Mouse (Mus musculus): Measurements from ENCODE around the gene Itgal. TPM values are rescaled to one million over a fixed set of nuclear protein-coding genes. Genes with fewer than 3 reads are reported as not detected.
"Not testable (repeated sequence)": the region's sequence is repeated elsewhere in the genome, so short reads cannot be mapped to it uniquely, and the experiment has no call there.

Gene Itgal
- polyA plus RNA-seq, 1 experiment from 2014 or later = 6.3 TPM

DNA sequence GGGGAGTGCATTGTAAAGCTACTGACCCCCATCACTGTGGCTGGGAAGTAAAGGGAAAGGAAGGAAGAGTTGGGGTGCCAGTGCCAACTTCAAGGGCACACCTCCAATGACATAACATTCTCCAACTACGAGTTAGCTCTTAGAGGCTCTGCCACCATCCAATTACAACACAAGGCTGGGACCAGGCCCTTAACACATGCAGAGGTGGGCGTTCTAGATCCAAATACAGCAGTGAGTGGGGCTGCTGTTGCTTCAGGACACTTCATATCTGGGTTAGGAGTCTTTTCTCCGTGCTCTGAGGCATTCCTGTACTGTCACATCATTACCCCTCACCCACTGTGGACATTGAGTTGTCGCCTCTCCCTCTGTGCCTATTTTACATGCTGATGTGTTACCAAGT, 25.0 kb downstream of the Itgal start:
- H3K4me2 ChIP-seq = no peak overlapping the region
- no peak overlapping the region for H3K27ac ChIP-seq
- H3K4me3 ChIP-seq = no peak overlapping the region
- H3K4me1 ChIP-seq = no peaks in the 10 kb centered on the region
- no peak for ATAC-seq
- no peaks in the 10 kb centered on the region for H3K27me3 ChIP-seq (replicated peaks)
- no peak overlapping the region for H3K9ac ChIP-seq
- H3K36me3 ChIP-seq = no peaks in the 10 kb centered on the region
- H3K9me3 ChIP-seq (replicated peaks) = no peaks in the 10 kb centered on the region
- 48% methylated on average over 4 of the region's 4 CpGs for WGBS (ENCODE audit: insufficient replicate concordance)

DNA sequence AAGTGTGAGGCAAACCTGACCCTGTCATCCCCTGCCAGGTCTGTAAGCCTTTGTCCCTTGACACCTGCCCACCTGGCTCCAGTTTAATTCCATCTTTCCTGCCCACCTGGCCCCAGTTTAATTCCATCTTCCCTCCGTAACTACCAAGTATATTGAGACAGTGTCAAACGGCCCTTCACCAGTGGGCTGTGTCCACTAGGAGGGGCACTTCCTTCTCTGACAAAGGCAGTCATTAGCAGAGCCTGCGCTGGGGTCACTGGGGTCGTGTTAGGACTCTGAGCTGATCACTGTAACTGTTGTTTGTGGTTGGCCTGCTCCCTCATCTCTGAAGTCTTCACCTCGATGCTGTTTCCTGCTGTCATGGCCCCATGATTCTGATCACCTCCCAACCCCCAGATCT, 26.0 kb downstream of the Itgal start:
- no peak overlapping the region for H3K9ac ChIP-seq
- H3K27ac ChIP-seq = no peak overlapping the region
- H3K36me3 ChIP-seq = no peaks in the 10 kb centered on the region
- no peaks in the 10 kb centered on the region for H3K27me3 ChIP-seq (replicated peaks)
- no peak overlapping the region for H3K4me3 ChIP-seq
- ATAC-seq = no peak
- H3K4me1 ChIP-seq = no peaks in the 10 kb centered on the region
- no peak overlapping the region for H3K4me2 ChIP-seq
- H3K9me3 ChIP-seq (replicated peaks) = no peaks in the 10 kb centered on the region
- 45% methylated on average over 5 of the region's 5 CpGs for WGBS (ENCODE audit: insufficient replicate concordance)

DNA sequence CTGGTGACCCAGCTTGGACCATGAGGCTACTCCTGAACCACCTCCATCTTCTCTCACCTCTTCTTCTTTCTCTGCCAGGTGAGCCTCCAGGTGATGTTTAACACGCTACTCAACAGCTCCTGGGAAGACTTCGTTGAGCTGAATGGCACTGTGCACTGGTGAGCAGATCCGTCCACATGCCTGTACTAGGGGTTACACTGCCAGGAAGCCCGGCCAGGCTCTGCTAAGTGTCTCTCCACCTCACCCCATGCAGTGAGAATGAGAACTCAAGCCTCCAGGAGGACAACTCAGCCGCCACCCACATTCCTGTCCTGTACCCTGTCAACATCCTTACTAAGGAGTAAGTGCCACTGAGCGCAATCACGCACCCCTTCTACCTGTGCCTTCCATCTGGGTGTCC, 28.9 kb downstream of the Itgal start:
- Histone ChIP-seq H3K4me3 (no peak overlapping the region), H3K36me3 (no peaks in the 10 kb centered on the region), H3K9me3 (replicated peaks) (no peaks in the 10 kb centered on the region), H3K4me1 (no peaks in the 10 kb centered on the region), H3K9ac (no peak overlapping the region), H3K4me2 (no peak overlapping the region), H3K27me3 (replicated peaks) (no peaks in the 10 kb centered on the region), H3K27ac (no peak overlapping the region)
- ATAC-seq = no peak
- 77% methylated on average over 7 of the region's 7 CpGs for WGBS (ENCODE audit: insufficient replicate concordance)

DNA sequence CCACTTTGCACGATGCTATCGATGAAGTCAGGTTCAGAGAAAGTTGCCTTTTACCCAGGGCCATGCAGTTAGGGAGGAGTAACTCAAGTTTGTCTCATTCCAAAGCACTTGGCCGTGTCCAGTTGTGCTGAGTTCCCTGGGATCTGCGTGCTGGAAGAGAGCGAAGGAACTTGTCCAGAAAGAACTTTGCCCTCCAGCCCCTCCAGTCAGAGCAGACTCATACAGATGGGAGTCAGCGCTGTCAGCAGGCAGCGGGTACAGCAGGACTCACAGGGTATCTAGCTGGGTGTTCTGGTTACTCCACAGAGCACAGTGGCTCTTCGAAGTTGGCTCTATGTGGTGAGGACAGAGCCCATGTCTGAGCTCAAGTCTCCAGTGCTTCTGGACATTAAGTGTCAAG, 29.5 kb downstream of the Itgal start:
- Histone ChIP-seq H3K4me1 (no peaks in the 10 kb centered on the region), H3K27ac (no peak overlapping the region), H3K9ac (no peak overlapping the region), H3K36me3 (no peaks in the 10 kb centered on the region), H3K4me3 (no peak overlapping the region), H3K9me3 (replicated peaks) (no peaks in the 10 kb centered on the region), H3K4me2 (no peak overlapping the region), H3K27me3 (replicated peaks) (no peaks in the 10 kb centered on the region)
- no peak for ATAC-seq
- WGBS (ENCODE audit: insufficient replicate concordance) = 76% methylated on average over 8 of the region's 8 CpGs

DNA sequence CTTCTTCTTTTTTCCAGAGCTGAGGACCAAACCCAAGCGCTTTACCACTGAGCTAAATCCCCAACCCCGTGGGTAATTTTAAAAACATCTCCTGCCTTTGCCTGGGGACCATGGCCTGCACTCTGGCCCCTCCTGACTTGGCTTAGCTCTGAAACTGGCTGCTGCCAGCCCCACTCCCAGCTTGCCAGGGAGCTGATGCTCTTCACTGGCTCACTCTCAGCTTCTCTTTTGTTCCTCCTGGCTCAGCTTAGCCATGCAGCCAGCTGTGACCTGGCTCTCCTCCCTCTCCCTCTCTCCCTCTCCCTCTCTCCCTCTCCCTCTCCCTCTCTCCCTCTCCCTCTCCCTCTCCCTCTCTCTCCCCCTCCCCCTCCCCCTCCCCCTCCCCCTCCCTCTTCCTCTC, 30.6 kb downstream of the Itgal start:
- Histone ChIP-seq H3K4me3 (no peak overlapping the region), H3K9ac (no peak overlapping the region), H3K27ac (no peak overlapping the region), H3K9me3 (replicated peaks) (no peaks in the 10 kb centered on the region), H3K27me3 (replicated peaks) (no peaks in the 10 kb centered on the region), H3K4me1 (no peaks in the 10 kb centered on the region), H3K4me2 (no peak overlapping the region), H3K36me3 (no peaks in the 10 kb centered on the region)
- no peak for ATAC-seq
- 56% methylated on average over 2 of the region's 2 CpGs for WGBS (ENCODE audit: insufficient replicate concordance)

DNA sequence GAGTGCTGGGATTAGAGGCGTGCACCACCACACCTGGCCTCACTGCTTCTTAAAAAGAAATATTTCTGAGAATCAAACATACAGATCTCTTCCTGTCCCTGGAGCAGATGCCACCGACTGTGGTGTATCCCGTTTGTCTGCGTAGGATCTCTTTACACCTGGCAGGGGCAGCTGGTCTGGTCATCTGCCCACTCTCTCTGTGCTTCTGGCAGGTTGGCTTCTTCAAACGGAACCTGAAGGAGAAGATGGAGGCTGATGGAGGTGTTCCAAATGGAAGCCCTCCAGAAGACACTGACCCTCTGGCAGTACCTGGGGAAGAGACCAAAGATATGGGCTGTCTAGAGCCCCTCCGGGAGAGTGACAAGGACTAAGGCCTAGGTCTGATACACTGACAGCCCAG, 37.2 kb downstream of the Itgal start:
- no peak overlapping the region for H3K4me2 ChIP-seq
- no peak overlapping the region for H3K4me3 ChIP-seq
- H3K9me3 ChIP-seq (replicated peaks) = no peaks in the 10 kb centered on the region
- no peak overlapping the region for H3K27ac ChIP-seq
- H3K9ac ChIP-seq = no peak overlapping the region
- no peaks in the 10 kb centered on the region for H3K4me1 ChIP-seq
- ATAC-seq = no peak
- no peaks in the 10 kb centered on the region for H3K27me3 ChIP-seq (replicated peaks)
- H3K36me3 ChIP-seq = no peaks in the 10 kb centered on the region
- 78% methylated on average over 6 of the region's 6 CpGs for WGBS (ENCODE audit: insufficient replicate concordance)

DNA sequence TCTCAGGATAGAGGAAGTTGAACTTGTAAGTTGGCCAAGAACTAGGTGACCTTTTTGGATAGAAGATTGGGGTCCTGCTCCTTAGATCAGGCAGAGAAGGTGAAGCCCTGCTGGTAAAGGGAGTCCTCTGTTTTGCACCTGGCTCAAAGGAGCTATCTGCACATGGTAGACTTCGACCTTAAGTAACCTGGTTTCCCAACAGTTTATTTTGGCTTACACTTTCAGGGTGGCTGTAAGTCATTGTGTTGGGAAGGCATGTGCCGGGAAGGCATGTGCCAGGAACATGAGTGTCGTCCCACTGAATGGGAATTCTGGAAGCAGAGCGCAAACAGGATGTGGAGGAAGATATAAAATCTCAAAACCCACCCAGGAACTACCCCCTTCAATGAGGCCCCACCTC, 39.5 kb downstream of the Itgal start:
- H3K27ac ChIP-seq = no peak overlapping the region
- no peak overlapping the region for H3K9ac ChIP-seq
- no peaks in the 10 kb centered on the region for H3K36me3 ChIP-seq
- H3K9me3 ChIP-seq (replicated peaks) = no peaks in the 10 kb centered on the region
- ATAC-seq = no peak
- H3K27me3 ChIP-seq (replicated peaks) = no peaks in the 10 kb centered on the region
- WGBS (ENCODE audit: insufficient replicate concordance) = 65% methylated on average over 4 of the region's 4 CpGs
- H3K4me1 ChIP-seq = no peaks in the 10 kb centered on the region
- H3K4me3 ChIP-seq = no peak overlapping the region
- H3K4me2 ChIP-seq = no peak overlapping the region

DNA sequence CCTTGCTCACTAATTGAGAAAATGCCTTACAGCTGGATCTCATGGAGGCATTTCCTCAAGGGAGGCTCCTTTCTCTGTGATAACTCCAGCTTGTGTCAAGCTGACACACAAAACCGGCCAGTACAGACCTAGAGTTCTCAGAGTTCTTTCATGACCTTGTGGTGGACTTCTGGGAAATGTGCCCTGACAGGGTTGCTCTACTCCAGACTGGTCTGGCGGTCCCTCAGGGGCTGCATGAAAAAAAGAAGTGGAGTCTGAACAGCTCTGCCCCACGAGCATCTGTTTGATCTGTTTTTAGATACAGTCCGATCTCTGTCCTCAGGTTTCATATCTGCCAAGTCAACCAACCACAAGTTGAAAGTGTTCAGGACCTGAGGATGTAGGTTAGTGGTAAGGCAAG, 41.6 kb downstream of the Itgal start:
- Histone ChIP-seq H3K4me2 (no peak overlapping the region), H3K27ac (no peak overlapping the region), H3K9ac (no peak overlapping the region), H3K4me1 (peaks cover 5% of the 10 kb centered on the region), H3K27me3 (replicated peaks) (no peaks in the 10 kb centered on the region), H3K36me3 (peaks cover 9% of the 10 kb centered on the region; the same call in 1 of the 2 replicates), H3K9me3 (replicated peaks) (no peaks in the 10 kb centered on the region), H3K4me3 (no peak overlapping the region)
- WGBS (ENCODE audit: insufficient replicate concordance) = 39% methylated on average over 4 of the region's 4 CpGs
- ATAC-seq = no peak

DNA sequence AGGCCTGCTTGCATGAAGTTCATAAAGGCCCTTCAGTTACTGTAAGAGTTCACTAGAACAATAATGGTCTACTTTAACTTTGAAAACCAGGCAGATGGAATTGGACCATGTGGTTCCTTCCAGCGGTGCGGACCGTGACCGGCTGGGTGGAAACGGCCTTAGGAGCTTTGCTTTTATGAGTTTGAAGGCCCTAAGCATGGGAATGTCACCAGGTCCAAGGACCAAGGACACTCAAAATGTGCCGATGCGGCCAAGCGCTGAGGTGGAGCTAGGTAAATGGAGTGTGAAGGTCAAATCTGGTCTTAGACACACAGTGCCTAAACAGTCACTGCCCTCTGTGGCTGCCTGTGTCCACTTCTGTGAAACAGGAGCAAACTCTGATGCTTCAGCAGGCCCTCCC, 45.3 kb downstream of the Itgal start:
- no peak overlapping the region for H3K4me2 ChIP-seq
- H3K27me3 ChIP-seq (replicated peaks) = no peaks in the 10 kb centered on the region
- no peaks in the 10 kb centered on the region for H3K9me3 ChIP-seq (replicated peaks)
- 91% methylated on average over 8 of the region's 8 CpGs for WGBS (ENCODE audit: insufficient replicate concordance)
- peaks cover 34% of the 10 kb centered on the region for H3K4me1 ChIP-seq
- H3K36me3 ChIP-seq = peaks cover 24% of the 10 kb centered on the region
- no peak overlapping the region for H3K4me3 ChIP-seq
- no peak for ATAC-seq
- no peak overlapping the region for H3K9ac ChIP-seq
- no peak overlapping the region for H3K27ac ChIP-seq

DNA sequence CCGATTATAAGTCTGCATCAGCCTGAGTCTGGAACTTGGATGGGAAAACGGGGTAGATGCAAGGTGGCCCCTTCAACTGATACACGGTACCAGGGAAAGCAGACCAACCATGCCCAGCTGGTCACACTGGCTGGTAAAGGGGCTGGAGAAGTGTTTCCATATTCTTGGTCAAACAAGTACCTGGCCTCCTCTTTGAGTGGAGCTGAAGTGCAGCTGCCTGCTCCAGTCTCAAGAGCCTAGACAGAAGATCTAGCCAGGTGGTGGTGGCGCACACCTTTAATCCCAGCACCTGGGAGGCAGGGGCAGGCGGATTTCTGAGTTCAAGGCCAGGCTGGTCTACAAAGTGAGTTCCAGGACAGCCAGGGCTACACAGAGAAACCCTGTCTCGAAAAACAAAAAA, 45.8 kb downstream of the Itgal start:
- peaks cover 24% of the 10 kb centered on the region for H3K36me3 ChIP-seq
- not testable (repeated sequence) for H3K27ac ChIP-seq; H3K27me3 ChIP-seq (replicated peaks); H3K4me2 ChIP-seq; ATAC-seq; H3K9me3 ChIP-seq (replicated peaks); H3K9ac ChIP-seq; H3K4me3 ChIP-seq
- peaks cover 39% of the 10 kb centered on the region for H3K4me1 ChIP-seq
- WGBS (ENCODE audit: insufficient replicate concordance) = 75% methylated on average over 6 of the region's 6 CpGs

DNA sequence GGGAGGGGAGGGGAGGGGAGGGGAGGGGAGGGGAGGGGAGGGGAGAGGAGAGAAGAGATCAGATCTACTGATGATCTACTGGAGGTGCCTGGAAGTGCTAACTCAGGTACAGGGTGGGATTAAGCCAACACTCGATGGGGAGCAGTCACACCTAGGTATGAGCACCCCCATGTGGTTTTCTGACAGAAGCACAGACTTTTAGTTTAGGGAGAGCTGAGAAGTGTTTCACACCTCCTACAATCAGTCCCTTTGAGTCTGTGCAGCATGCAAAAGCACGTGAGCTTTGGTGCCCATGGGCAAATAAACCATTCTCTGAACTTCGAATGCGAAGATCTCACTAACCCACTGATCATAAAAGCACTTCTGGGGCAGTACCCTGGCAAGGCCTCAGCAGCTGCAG, 46.3 kb downstream of the Itgal start:
- Histone ChIP-seq H3K27me3 (replicated peaks) (no peaks in the 10 kb centered on the region), H3K9me3 (replicated peaks) (no peaks in the 10 kb centered on the region), H3K4me2 (no peak overlapping the region), H3K4me1 (peaks cover 44% of the 10 kb centered on the region), H3K9ac (no peak overlapping the region), H3K27ac (no peak overlapping the region), H3K36me3 (peaks cover 24% of the 10 kb centered on the region), H3K4me3 (no peak overlapping the region)
- no peak for ATAC-seq
- 43% methylated on average over 4 of the region's 4 CpGs for WGBS (ENCODE audit: insufficient replicate concordance)

DNA sequence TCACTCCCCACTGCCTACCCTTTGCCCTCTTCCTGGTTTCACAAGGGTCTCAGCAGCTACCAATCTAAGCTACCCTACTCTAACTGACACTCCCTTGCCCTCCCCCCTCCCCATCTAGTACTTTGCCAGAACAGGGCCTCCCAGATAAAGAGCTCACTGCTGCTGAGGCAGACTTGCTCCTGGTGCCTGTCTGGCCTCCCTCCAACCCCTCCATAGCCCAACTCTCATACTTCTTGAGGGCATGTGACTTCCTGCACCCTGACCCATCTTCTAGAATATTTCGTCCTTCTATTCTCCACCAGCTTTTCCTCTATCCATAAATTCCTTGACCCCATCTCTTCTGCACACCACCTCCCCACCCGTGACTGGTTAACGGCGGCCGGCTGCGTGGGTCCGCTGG, 46.8 kb downstream of the Itgal start:
- 85% methylated on average over 7 of the region's 7 CpGs for WGBS (ENCODE audit: insufficient replicate concordance)
- ATAC-seq = no peak
- Histone ChIP-seq H3K9ac (no peak overlapping the region), H3K4me1 (peaks cover 46% of the 10 kb centered on the region), H3K4me3 (no peak overlapping the region), H3K27me3 (replicated peaks) (no peaks in the 10 kb centered on the region), H3K9me3 (replicated peaks) (no peaks in the 10 kb centered on the region), H3K36me3 (peaks cover 24% of the 10 kb centered on the region), H3K4me2 (no peak overlapping the region), H3K27ac (no peak overlapping the region)

DNA sequence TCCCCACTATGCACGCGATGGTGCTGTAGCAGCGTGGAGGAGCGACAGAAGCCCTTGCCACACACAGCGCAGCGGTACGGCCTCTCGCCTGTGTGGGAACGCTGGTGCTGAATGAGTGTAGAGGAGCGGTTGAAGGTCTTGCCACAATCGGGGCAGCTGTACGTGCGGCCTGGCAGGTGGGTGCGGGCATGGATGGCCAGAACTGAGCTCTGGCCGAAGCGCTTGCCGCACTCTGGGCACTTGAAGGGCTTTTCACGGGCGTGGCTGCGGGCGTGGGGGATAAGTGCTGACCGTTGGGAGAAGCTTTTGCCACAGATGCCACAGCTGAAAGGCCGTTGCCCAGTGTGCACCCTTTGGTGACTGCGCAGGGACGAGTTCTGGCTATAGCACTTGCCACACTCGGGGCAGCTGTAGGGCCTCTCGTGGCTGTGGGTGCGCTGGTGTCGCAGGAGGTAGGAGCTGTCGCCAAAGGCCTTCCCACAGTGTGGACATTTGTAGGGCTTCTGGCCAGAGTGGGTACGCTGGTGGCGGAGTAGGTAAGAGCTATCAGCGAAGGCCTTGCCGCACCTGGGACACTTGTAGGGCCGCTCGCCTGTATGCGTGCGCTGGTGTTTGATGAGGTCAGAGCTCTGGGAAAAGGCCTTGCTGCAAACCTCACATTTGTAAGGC, 47.4 kb downstream of the Itgal start:
- no peak for ATAC-seq
- H3K9ac ChIP-seq = no peak overlapping the region
- 87% methylated on average over 38 of the region's 38 CpGs for WGBS (ENCODE audit: insufficient replicate concordance)
- peaks cover 24% of the 10 kb centered on the region for H3K36me3 ChIP-seq
- H3K27ac ChIP-seq = no peak overlapping the region
- H3K4me1 ChIP-seq = peaks cover 46% of the 10 kb centered on the region
- no peak overlapping the region for H3K4me2 ChIP-seq
- no peak overlapping the region for H3K4me3 ChIP-seq
- no peaks in the 10 kb centered on the region for H3K9me3 ChIP-seq (replicated peaks)
- H3K27me3 ChIP-seq (replicated peaks) = no peaks in the 10 kb centered on the region
